Mouse (Mus musculus): ENCODE data around the gene Rbm4b. TPM values are rescaled to one million over a fixed set of nuclear protein-coding genes. Genes with fewer than 3 reads are reported as not detected.

The Rbm4b gene
- polyA plus RNA-seq, 1 experiment: 4.8 TPM

DNA sequence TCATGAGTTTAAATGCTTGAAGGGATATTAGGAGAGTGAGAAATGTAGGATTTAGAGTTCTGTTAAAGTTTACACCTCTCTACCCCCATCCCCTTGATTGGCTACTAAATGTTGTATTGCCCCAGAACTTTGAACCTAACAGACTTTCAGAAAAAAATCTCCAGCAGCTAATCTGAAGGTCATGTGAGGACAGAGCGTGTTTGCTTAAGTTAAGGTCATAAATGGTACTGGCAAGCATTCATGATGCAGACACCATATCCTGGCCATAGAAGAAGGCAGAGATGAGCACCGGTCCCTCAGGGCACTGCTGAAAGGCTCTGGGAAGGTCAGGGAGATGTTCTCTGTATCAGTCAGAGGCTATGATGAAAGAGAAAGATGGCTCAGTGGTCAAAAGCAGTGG is 39.0 kb upstream of the Rbm4b start:
- no peak overlapping the region for H3ac ChIP-seq (ENCODE audit: control insufficient read depth, insufficient read length)
- peaks cover 10% of the 10 kb centered on the region for H3K27me3 ChIP-seq (ENCODE audit: control insufficient read depth, insufficient read depth, insufficient read length)
- no peak overlapping the region for H3K4me3 ChIP-seq
- H3K4me2 ChIP-seq (ENCODE audit: low read depth): no peak overlapping the region
- TF ChIP-seq SRF (IDR thresholded peaks at IDR 0.05; ENCODE audit: control insufficient read depth, insufficient read length, low read depth): no peak
- no peak for TF ChIP-seq TCF12 (IDR thresholded peaks at IDR 0.05; ENCODE audit: insufficient read depth, poor library complexity, severe bottlenecking)
- TF ChIP-seq MYOD1 (IDR thresholded peaks at IDR 0.05; ENCODE audit: control insufficient read depth in 1 of 3, insufficient read length in 2 of 3, low read depth in 2 of 3): no peak
- no peak for TF ChIP-seq POLR2AphosphoS2 (IDR thresholded peaks at IDR 0.05; ENCODE audit: insufficient read length, low read depth)
- no peak for TF ChIP-seq MYOG (IDR thresholded peaks at IDR 0.05; ENCODE audit: control insufficient read depth in 1 of 3, insufficient read depth in 1 of 3, insufficient read length in 2 of 3, low read depth in 2 of 3)
- no peak for TF ChIP-seq POLR2A (IDR thresholded peaks at IDR 0.05; ENCODE audit: insufficient read length, low read depth)
- TF ChIP-seq USF1 (IDR thresholded peaks at IDR 0.05; ENCODE audit: low read depth): no peak
- no peak for TF ChIP-seq REST (IDR thresholded peaks at IDR 0.05; ENCODE audit: insufficient read depth, insufficient read length)
- no peaks in the 10 kb centered on the region for H3K79me2 ChIP-seq (ENCODE audit: control insufficient read depth, insufficient read depth)
- no peaks in the 10 kb centered on the region for H3K36me3 ChIP-seq (ENCODE audit: control insufficient read depth, insufficient read depth)

DNA sequence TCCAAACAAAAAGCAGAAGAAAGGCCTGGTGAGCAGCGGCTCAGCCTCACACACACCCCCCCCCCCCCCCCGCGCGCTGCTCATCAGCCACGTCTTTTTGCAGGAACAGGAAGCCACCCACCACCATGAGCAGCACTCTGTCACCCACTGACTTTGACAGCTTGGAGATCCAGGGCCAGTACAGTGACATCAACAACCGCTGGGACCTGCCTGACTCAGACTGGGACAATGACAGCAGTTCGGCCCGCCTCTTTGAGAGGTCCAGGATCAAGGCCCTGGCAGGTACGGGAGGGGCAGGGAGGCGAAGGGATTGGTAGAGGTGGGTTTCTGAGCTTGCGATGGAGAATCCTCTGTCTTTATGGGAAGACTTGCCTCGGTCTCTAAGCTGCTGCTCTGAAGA is 37.6 kb upstream of the Rbm4b start:
- Histone ChIP-seq H3K4me3 (no peak overlapping the region), H3K36me3 (ENCODE audit: control insufficient read depth, insufficient read depth) (no peaks in the 10 kb centered on the region), H3K4me2 (ENCODE audit: low read depth) (peak overlapping the region; percentile 69), H3K79me2 (ENCODE audit: control insufficient read depth, insufficient read depth) (no peaks in the 10 kb centered on the region), H3ac (ENCODE audit: control insufficient read depth, insufficient read length) (no peak overlapping the region), H3K27me3 (ENCODE audit: control insufficient read depth, insufficient read depth, insufficient read length) (no peaks in the 10 kb centered on the region)
- TF ChIP-seq USF1 (IDR thresholded peaks at IDR 0.05; ENCODE audit: low read depth) (no peak), MYOG (IDR thresholded peaks at IDR 0.05; ENCODE audit: control insufficient read depth in 1 of 3, insufficient read depth in 1 of 3, insufficient read length in 2 of 3, low read depth in 2 of 3) (no peak), E2F4 (IDR thresholded peaks at IDR 0.05; ENCODE audit: insufficient read depth) (no peak), SRF (IDR thresholded peaks at IDR 0.05; ENCODE audit: control insufficient read depth, insufficient read length, low read depth) (no peak), MAX (IDR thresholded peaks at IDR 0.05; ENCODE audit: low read depth) (no peak), TCF3 (IDR thresholded peaks at IDR 0.05; ENCODE audit: insufficient read length, low read depth) (no peak), POLR2A (IDR thresholded peaks at IDR 0.05; ENCODE audit: insufficient read length, low read depth) (no peak), REST (IDR thresholded peaks at IDR 0.05; ENCODE audit: insufficient read depth, insufficient read length) (no peak), MYOD1 (IDR thresholded peaks at IDR 0.05; ENCODE audit: control insufficient read depth in 1 of 3, insufficient read length in 2 of 3, low read depth in 2 of 3) (no peak), TCF12 (IDR thresholded peaks at IDR 0.05; ENCODE audit: insufficient read depth, poor library complexity, severe bottlenecking) (no peak), CEBPB (IDR thresholded peaks at IDR 0.05; ENCODE audit: insufficient read depth, poor library complexity, severe bottlenecking) (no peak), POLR2AphosphoS2 (IDR thresholded peaks at IDR 0.05; ENCODE audit: insufficient read length, low read depth) (no peak)

DNA sequence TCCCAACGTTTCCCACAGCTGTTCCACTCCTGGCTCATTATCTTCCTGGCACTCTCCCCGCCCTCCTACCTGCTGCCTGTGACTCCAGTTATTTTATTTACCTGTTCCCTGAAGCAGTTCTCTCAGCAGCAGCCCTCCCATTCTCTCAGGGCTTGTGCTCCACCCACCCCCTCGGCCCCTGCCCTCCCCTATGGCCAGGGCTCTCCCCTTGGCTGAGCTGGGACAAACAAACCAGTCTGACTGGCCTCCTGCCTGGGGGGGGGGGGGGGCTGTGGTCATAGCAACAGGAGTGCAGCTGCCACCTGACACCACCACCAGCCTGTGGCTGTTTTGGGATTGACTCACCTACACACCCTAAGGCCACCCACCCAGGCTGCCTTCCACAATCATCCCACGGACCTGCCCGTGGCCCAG is 36.9 kb upstream of the Rbm4b start:
- H3K4me3 ChIP-seq: no peak overlapping the region
- TF ChIP-seq E2F4 (IDR thresholded peaks at IDR 0.05; ENCODE audit: insufficient read depth): no peak
- peak in 2 of 3 experiments; percentile 31 to 86 for TF ChIP-seq MYOG (IDR thresholded peaks at IDR 0.05; ENCODE audit: control insufficient read depth in 1 of 3, insufficient read depth in 1 of 3, insufficient read length in 2 of 3, low read depth in 2 of 3)
- peak in 2 of 3 experiments; percentile 32 to 84 for TF ChIP-seq MYOD1 (IDR thresholded peaks at IDR 0.05; ENCODE audit: control insufficient read depth in 1 of 3, insufficient read length in 2 of 3, low read depth in 2 of 3)
- no peaks in the 10 kb centered on the region for H3K36me3 ChIP-seq (ENCODE audit: control insufficient read depth, insufficient read depth)
- no peaks in the 10 kb centered on the region for H3K27me3 ChIP-seq (ENCODE audit: control insufficient read depth, insufficient read depth, insufficient read length)
- H3K4me2 ChIP-seq (ENCODE audit: low read depth): peak overlapping the region; percentile 69
- H3ac ChIP-seq (ENCODE audit: control insufficient read depth, insufficient read length): no peak overlapping the region
- no peaks in the 10 kb centered on the region for H3K79me2 ChIP-seq (ENCODE audit: control insufficient read depth, insufficient read depth)

DNA sequence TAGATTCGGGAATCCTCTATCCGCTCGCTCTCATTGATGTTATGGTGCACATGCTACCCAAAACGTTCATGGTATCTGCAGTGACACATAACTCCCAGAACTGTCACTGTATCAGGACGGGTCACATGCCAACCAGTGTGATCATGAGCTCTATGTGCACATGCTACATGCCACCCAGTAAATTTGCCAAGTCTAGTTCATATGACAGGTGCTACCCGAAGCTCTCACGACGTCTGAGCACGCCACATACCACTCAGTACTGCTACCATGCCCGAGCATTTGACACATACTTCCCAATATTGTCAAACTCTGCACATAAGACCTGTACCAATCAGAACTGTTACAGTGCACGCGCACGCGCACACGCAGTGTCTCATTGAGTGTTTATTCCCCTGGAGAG is 36.2 kb upstream of the Rbm4b start:
- TF ChIP-seq TCF3 (IDR thresholded peaks at IDR 0.05; ENCODE audit: insufficient read length, low read depth): no peak
- no peak for TF ChIP-seq TCF12 (IDR thresholded peaks at IDR 0.05; ENCODE audit: insufficient read depth, poor library complexity, severe bottlenecking)
- no peak for TF ChIP-seq MAX (IDR thresholded peaks at IDR 0.05; ENCODE audit: low read depth)
- no peak for TF ChIP-seq POLR2A (IDR thresholded peaks at IDR 0.05; ENCODE audit: insufficient read length, low read depth)
- no peak for TF ChIP-seq REST (IDR thresholded peaks at IDR 0.05; ENCODE audit: insufficient read depth, insufficient read length)
- no peak for TF ChIP-seq CEBPB (IDR thresholded peaks at IDR 0.05; ENCODE audit: insufficient read depth, poor library complexity, severe bottlenecking)
- no peak for TF ChIP-seq SRF (IDR thresholded peaks at IDR 0.05; ENCODE audit: control insufficient read depth, insufficient read length, low read depth)
- no peak for TF ChIP-seq POLR2AphosphoS2 (IDR thresholded peaks at IDR 0.05; ENCODE audit: insufficient read length, low read depth)
- TF ChIP-seq MYOD1 (IDR thresholded peaks at IDR 0.05; ENCODE audit: control insufficient read depth in 1 of 3, insufficient read length in 2 of 3, low read depth in 2 of 3): no peak
- no peak for TF ChIP-seq USF1 (IDR thresholded peaks at IDR 0.05; ENCODE audit: low read depth)
- no peak for TF ChIP-seq MYOG (IDR thresholded peaks at IDR 0.05; ENCODE audit: control insufficient read depth in 1 of 3, insufficient read depth in 1 of 3, insufficient read length in 2 of 3, low read depth in 2 of 3)
- TF ChIP-seq E2F4 (IDR thresholded peaks at IDR 0.05; ENCODE audit: insufficient read depth): no peak
- Histone ChIP-seq H3K4me3 (no peak overlapping the region), H3K36me3 (ENCODE audit: control insufficient read depth, insufficient read depth) (no peaks in the 10 kb centered on the region), H3K4me2 (ENCODE audit: low read depth) (no peak overlapping the region), H3K27me3 (ENCODE audit: control insufficient read depth, insufficient read depth, insufficient read length) (no peaks in the 10 kb centered on the region), H3K79me2 (ENCODE audit: control insufficient read depth, insufficient read depth) (no peaks in the 10 kb centered on the region), H3ac (ENCODE audit: control insufficient read depth, insufficient read length) (no peak overlapping the region)

DNA sequence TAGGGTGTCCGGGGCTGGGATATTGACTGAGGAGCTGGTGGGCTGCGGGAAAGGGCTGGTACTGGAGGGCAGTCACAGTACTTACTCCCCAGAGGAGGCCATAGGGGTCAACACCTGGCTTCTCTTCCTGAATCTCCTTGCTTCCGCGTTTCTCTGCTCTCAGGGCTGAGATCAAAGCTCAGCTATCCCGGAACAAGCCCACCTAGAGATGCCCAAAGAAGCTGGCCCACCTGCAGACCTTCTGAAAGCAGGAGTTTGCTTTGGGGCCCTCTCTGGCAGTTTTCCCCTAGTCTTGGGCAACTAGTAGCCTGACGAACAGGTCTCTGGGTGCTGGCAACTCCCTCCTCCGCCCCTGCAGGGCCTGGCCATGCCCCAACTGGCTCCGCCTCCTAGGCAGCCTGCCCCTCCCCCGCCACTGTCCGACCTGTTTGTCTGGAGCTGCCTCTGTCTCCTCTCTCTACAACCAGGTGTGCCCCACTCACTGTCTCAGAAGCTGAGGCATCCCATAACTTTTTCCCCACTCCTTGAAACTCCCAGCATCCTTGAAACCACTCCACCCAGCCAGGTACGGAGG is 35.5 kb upstream of the Rbm4b start:
- Histone ChIP-seq H3ac (ENCODE audit: control insufficient read depth, insufficient read length) (no peak overlapping the region), H3K4me2 (ENCODE audit: low read depth) (no peak overlapping the region), H3K4me3 (no peak overlapping the region), H3K36me3 (ENCODE audit: control insufficient read depth, insufficient read depth) (no peaks in the 10 kb centered on the region), H3K79me2 (ENCODE audit: control insufficient read depth, insufficient read depth) (no peaks in the 10 kb centered on the region), H3K27me3 (ENCODE audit: control insufficient read depth, insufficient read depth, insufficient read length) (no peaks in the 10 kb centered on the region)
- no peak for TF ChIP-seq MYOG (IDR thresholded peaks at IDR 0.05; ENCODE audit: control insufficient read depth in 1 of 3, insufficient read depth in 1 of 3, insufficient read length in 2 of 3, low read depth in 2 of 3)
- no peak for TF ChIP-seq TCF3 (IDR thresholded peaks at IDR 0.05; ENCODE audit: insufficient read length, low read depth)
- no peak for TF ChIP-seq REST (IDR thresholded peaks at IDR 0.05; ENCODE audit: insufficient read depth, insufficient read length)
- no peak for TF ChIP-seq MYOD1 (IDR thresholded peaks at IDR 0.05; ENCODE audit: control insufficient read depth in 1 of 3, insufficient read length in 2 of 3, low read depth in 2 of 3)
- no peak for TF ChIP-seq SRF (IDR thresholded peaks at IDR 0.05; ENCODE audit: control insufficient read depth, insufficient read length, low read depth)
- no peak for TF ChIP-seq CEBPB (IDR thresholded peaks at IDR 0.05; ENCODE audit: insufficient read depth, poor library complexity, severe bottlenecking)
- TF ChIP-seq POLR2A (IDR thresholded peaks at IDR 0.05; ENCODE audit: insufficient read length, low read depth): no peak
- TF ChIP-seq TCF12 (IDR thresholded peaks at IDR 0.05; ENCODE audit: insufficient read depth, poor library complexity, severe bottlenecking): no peak
- no peak for TF ChIP-seq E2F4 (IDR thresholded peaks at IDR 0.05; ENCODE audit: insufficient read depth)
- no peak for TF ChIP-seq USF1 (IDR thresholded peaks at IDR 0.05; ENCODE audit: low read depth)
- no peak for TF ChIP-seq MAX (IDR thresholded peaks at IDR 0.05; ENCODE audit: low read depth)

Measured in myocyte (in vitro differentiated cells).